9 mouse cellular contexts compared by ENCODE assay signal in the genomic region with DNA sequence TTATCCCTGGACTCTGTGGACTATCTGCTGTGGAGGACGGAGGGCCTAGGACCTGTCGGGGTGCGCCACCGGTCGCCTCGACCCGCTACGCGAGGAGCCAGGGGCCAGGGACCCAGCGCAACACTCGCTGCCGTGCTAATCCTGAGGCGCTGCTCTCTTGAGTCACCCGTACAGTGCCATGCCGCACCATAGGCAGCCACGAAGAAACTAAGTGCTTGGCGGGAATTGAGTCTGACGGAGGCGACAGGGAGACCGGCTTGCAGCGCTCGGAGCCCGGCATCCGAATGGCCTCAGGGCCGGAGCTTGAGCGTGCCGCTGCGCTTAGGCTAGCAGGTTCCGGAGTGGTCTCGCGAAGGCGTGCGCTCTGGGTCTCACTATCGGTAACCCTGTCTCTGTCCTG. TPM values are rescaled to one million over a fixed set of nuclear protein-coding genes. Genes with fewer than 3 reads are reported as not detected.
DNase-seq lines count a peak whose midpoint lies in the region; ATAC-seq lines count a peak whose summit lies in the region.
"Had no signal": no experiment of that assay in that cellular context is flagged by ENCODE, and none has a peak within 500 bp of the region (broad histone marks: within the 10 kb centered on the region; RNA-seq: fewer than 3 reads in every experiment).

No protein-coding gene starts in this region.

- no peaks in the 10 kb centered on the region for H3K36me3 ChIP-seq in midbrain, embryonic 10.5 days

- peaks cover 28% of the 10 kb centered on the region for H3K4me1 ChIP-seq in midbrain, embryonic 10.5 days

- intact Hi-C loops in heart, postnatal 10 days (cut with DNase I): loop anchor here (5.0 kb wide), 1 partner anchor 353 kb away; no protein-coding TSS in a partner anchor

- H3K27ac ChIP-seq in midbrain, embryonic 10.5 days (replicated peaks): no peak overlapping the region

- peaks cover 100% of the 10 kb centered on the region for H3K27me3 ChIP-seq in midbrain, embryonic 10.5 days (ENCODE audit: low read depth, poor library complexity, severe bottlenecking)

- ATAC-seq in frontal cortex, adult (ENCODE audit: low TSS enrichment): peak; percentile 20; the same call in 1 of the 2 replicates
- no peak for ATAC-seq in cerebellum, adult (ENCODE audit: insufficient number of reproducible peaks, low FRiP score, low TSS enrichment)

- DNase-seq in frontal cortex, postnatal 14 days (ENCODE audit: low spot score in 2 of 2): no peak
- DNase-seq in thymus, postnatal 14 days: peak; percentile 5
- DNase-seq in thymus, postnatal 25 days: no peak
- DNase-seq in heart, postnatal 10 days: peak; percentile 31 to 38
- DNase-seq in midbrain, embryonic 10.5 days (ENCODE audit: low spot score): peak; percentile 64
- DNase-seq in yolk sac, embryonic 10.5 days (ENCODE audit: low spot score): peak; percentile 5

- peak overlapping the region; percentile 66 for H3K4me3 ChIP-seq in midbrain, embryonic 10.5 days
- H3K4me3 ChIP-seq: megakaryocyte, embryonic 14.5 days had no signal

- H3K9me3 ChIP-seq in midbrain, embryonic 10.5 days (replicated peaks): no peaks in the 10 kb centered on the region
- H3K9me3 ChIP-seq: megakaryocyte, embryonic 14.5 days had no signal

- under 1% methylated on average over 34 of the region's 34 CpGs for WGBS in midbrain, embryonic 10.5 days

RNA-seq across cellular contexts. Expression of a gene that starts 1.6 kb away (rescaled TPM):
- total RNA-seq in heart, postnatal 10 days (2021): not detected
- 0.07 TPM in 1 of 2 replicates, not detected in the other for polyA plus RNA-seq in midbrain, embryonic 10.5 days (2016; fragmentation: Nextera tagmentation; extraction: Ambion mirVana)

Comparison
In these comparisons a context has a peak if more than half of its experiments do, and no peak if none do; other contexts are left out.
1. DNase-seq: peak in thymus, postnatal 14 days (single experiment), heart, postnatal 10 days (2 of 2), midbrain, embryonic 10.5 days (single experiment) and yolk sac, embryonic 10.5 days (single experiment); none in frontal cortex, postnatal 14 days (0 of 2) and thymus, postnatal 25 days (single experiment).